Comparison of ENCODE assay signal across 9 mouse cellular contexts in genomic region chr16:31412321-31412720, GRCm38 (mm10). TPM values are rescaled to one million over a fixed set of nuclear protein-coding genes. Genes with fewer than 3 reads are reported as not detected.
A peak's percentile ranks its signal among the peaks of the same experiment; 100 is the strongest.
DNase-seq lines count a peak whose midpoint lies in the region; ATAC-seq lines count a peak whose summit lies in the region.
"Had no signal": no experiment of that assay in that cellular context is flagged by ENCODE, and none has a peak within 500 bp of the region (broad histone marks: within the 10 kb centered on the region; RNA-seq: fewer than 3 reads in every experiment).

No protein-coding gene starts in this region.

- no peak overlapping the region for H3K4me2 ChIP-seq in heart, embryonic 11.5 days
- no peak overlapping the region for H3K4me2 ChIP-seq in liver, embryonic 11.5 days
- H3K4me2 ChIP-seq: hindbrain, embryonic 14.5 days had no signal

- H3K27me3 ChIP-seq in heart, embryonic 11.5 days (ENCODE audit: control insufficient read depth, insufficient read depth, low read length), result no peaks in the 10 kb centered on the region
- no peaks in the 10 kb centered on the region for H3K27me3 ChIP-seq in liver, embryonic 11.5 days (replicated peaks; ENCODE audit: control insufficient read depth, insufficient read depth, low read length)

- DNase-seq in heart, adult 11 months, result peak; percentile 96
- peak; percentile 50 for DNase-seq in urinary bladder, postnatal 14 days (ENCODE audit: low spot score)
- no peak for DNase-seq in urinary bladder, postnatal 10 days (ENCODE audit: low spot score)
- DNase-seq in liver, embryonic 11.5 days (ENCODE audit: low spot score), result no peak
- peak; percentile 45 for DNase-seq in yolk sac, embryonic 10.5 days (ENCODE audit: low spot score)
- no peak for DNase-seq in thymus, postnatal 4 days
- no peak for DNase-seq in layer of hippocampus, postnatal 10 days (ENCODE audit: low spot score in 2 of 2)

- H3K9me3 ChIP-seq in heart, embryonic 11.5 days (replicated peaks; ENCODE audit: control insufficient read depth, low read length), result no peaks in the 10 kb centered on the region
- no peaks in the 10 kb centered on the region for H3K9me3 ChIP-seq in liver, embryonic 11.5 days (ENCODE audit: control insufficient read depth, low read length)

- H3K9ac ChIP-seq in heart, embryonic 11.5 days (ENCODE audit: low read depth, low read length), result no peak overlapping the region
- no peak overlapping the region for H3K9ac ChIP-seq in liver, embryonic 11.5 days (ENCODE audit: low read depth, low read length)
- H3K9ac ChIP-seq: hindbrain, embryonic 14.5 days had no signal

- no peaks in the 10 kb centered on the region for H3K4me1 ChIP-seq in heart, embryonic 11.5 days (ENCODE audit: control insufficient read depth, insufficient read depth, low read length)
- no peaks in the 10 kb centered on the region for H3K4me1 ChIP-seq in liver, embryonic 11.5 days (replicated peaks; ENCODE audit: control insufficient read depth, insufficient read depth, low read length)

- ATAC-seq in heart, embryonic 11.5 days (replicated peaks; ENCODE audit: insufficient number of reproducible peaks, low FRiP score, low TSS enrichment), result no peak
- ATAC-seq in liver, embryonic 11.5 days (replicated peaks; ENCODE audit: low FRiP score), result no peak

- no peaks in the 10 kb centered on the region for H3K36me3 ChIP-seq in heart, embryonic 11.5 days (ENCODE audit: control insufficient read depth, insufficient read depth, low read length)
- no peaks in the 10 kb centered on the region for H3K36me3 ChIP-seq in liver, embryonic 11.5 days (ENCODE audit: control insufficient read depth, insufficient read depth, low read length)

- no peak overlapping the region for H3K27ac ChIP-seq in heart, embryonic 11.5 days (ENCODE audit: low read depth, low read length)
- H3K27ac ChIP-seq in liver, embryonic 11.5 days (ENCODE audit: low read depth, low read length), result 0 out of 2 replicates have a peak overlapping the region, but pooled peaks have one; percentile 16
- H3K27ac ChIP-seq: hindbrain, embryonic 14.5 days had no signal

- no peak overlapping the region for H3K4me3 ChIP-seq in heart, embryonic 11.5 days (ENCODE audit: low read depth, low read length)
- H3K4me3 ChIP-seq in liver, embryonic 11.5 days (ENCODE audit: low read depth, low read length), result no peak overlapping the region

- 68% methylated on average over 14 of the region's 14 CpGs for WGBS in heart, embryonic 11.5 days (ENCODE audit: insufficient replicate concordance)
- WGBS in liver, embryonic 11.5 days, result 62% methylated on average over 14 of the region's 14 CpGs

RNA-seq across cellular contexts. Expression of gene Bdh1, which starts 9.8 kb away (rescaled TPM):
- 15.5 and 19.3 TPM in 2 replicates for polyA plus RNA-seq in heart, embryonic 11.5 days (2014; fragmentation: Nextera tagmentation; extraction: Ambion mirVana)
- polyA plus RNA-seq in liver, embryonic 11.5 days (2014; fragmentation: Nextera tagmentation; extraction: Ambion mirVana), result 42.8 and 47.2 TPM in 2 replicates
- total RNA-seq in layer of hippocampus, postnatal 10 days (2021), result 100 to 1,000 TPM; 261 to 306 TPM

Comparison
In these comparisons a context has a peak if more than half of its experiments do, and no peak if none do; other contexts are left out.
1. DNase-seq: peak in heart, adult 11 months (single experiment), urinary bladder, postnatal 14 days (single experiment) and yolk sac, embryonic 10.5 days (single experiment); none in urinary bladder, postnatal 10 days (single experiment), liver, embryonic 11.5 days (single experiment), thymus, postnatal 4 days (single experiment) and layer of hippocampus, postnatal 10 days (0 of 2).